Mouse (Mus musculus): ENCODE results near the gene Slc4a8.
"Not testable (repeated sequence)": the region's sequence is repeated elsewhere in the genome, so short reads cannot be mapped to it uniquely, and the experiment has no call there.

Gene Slc4a8

GRCm38 (mm10) chr15:100746478-100747120 is 14.9 kb upstream of the Slc4a8 start:
- peak; percentile 23 for DNase-seq

- DNase-seq: peak; percentile 93
Observed at GRCm38 (mm10) chr15:100747121-100747963, 14.2 kb upstream of the Slc4a8 start.

- no peak for DNase-seq
Observed at GRCm38 (mm10) chr15:100748584-100748983, 13.0 kb upstream of the Slc4a8 start.

GRCm38 (mm10) chr15:100749751-100750538 is 11.6 kb upstream of the Slc4a8 start:
- DNase-seq: peak; percentile 44

GRCm38 (mm10) chr15:100752439-100752838 is 9.1 kb upstream of the Slc4a8 start:
- no peak for DNase-seq

GRCm38 (mm10) chr15:100753045-100753444 is 8.5 kb upstream of the Slc4a8 start:
- no peak for DNase-seq

GRCm38 (mm10) chr15:100754041-100754440 is 7.5 kb upstream of the Slc4a8 start:
- no peak for DNase-seq

- peak; percentile 39 for DNase-seq
Observed at GRCm38 (mm10) chr15:100754805-100755497, 6.6 kb upstream of the Slc4a8 start.

GRCm38 (mm10) chr15:100755498-100755859 is 6.1 kb upstream of the Slc4a8 start:
- no peak for DNase-seq

- no peak for DNase-seq
Observed at GRCm38 (mm10) chr15:100755881-100756624, 5.5 kb upstream of the Slc4a8 start.

GRCm38 (mm10) chr15:100757527-100757978 is 4.0 kb upstream of the Slc4a8 start:
- DNase-seq: peak; percentile 67

GRCm38 (mm10) chr15:100759286-100759685 is 2.3 kb upstream of the Slc4a8 start:
- DNase-seq: no peak

- DNase-seq: no peak
Observed at GRCm38 (mm10) chr15:100761036-100761418, 520 bp upstream of the Slc4a8 start.

GRCm38 (mm10) chr15:100762649-100763048 is 1.1 kb downstream of the Slc4a8 start:
- DNase-seq: no peak

- no peak for DNase-seq
Observed at GRCm38 (mm10) chr15:100764163-100764951, 2.8 kb downstream of the Slc4a8 start.

- no peak for DNase-seq
Observed at GRCm38 (mm10) chr15:100766826-100767225, 5.3 kb downstream of the Slc4a8 start.

- DNase-seq: no peak
Observed at GRCm38 (mm10) chr15:100767851-100768250, 6.3 kb downstream of the Slc4a8 start.

GRCm38 (mm10) chr15:100769023-100769422 is 7.5 kb downstream of the Slc4a8 start:
- not testable (repeated sequence) for DNase-seq

- DNase-seq: no peak
Observed at GRCm38 (mm10) chr15:100770338-100770737, 8.8 kb downstream of the Slc4a8 start.

- no peak for DNase-seq
Observed at GRCm38 (mm10) chr15:100772685-100773084, 11.1 kb downstream of the Slc4a8 start.

GRCm38 (mm10) chr15:100773859-100774258 is 12.3 kb downstream of the Slc4a8 start:
- not testable (repeated sequence) for DNase-seq
